Mouse (Mus musculus) C2C12 (cell line): ENCODE measurements at regions not wholly inside any gene's neighbourhood (a gene's known extent, or its start where the extent isn't known, plus 50 kb on each side); places are given as distances from the start of the nearest gene placed in this dataset.

Source experiments
- H3K27me3 ChIP-seq: one replicate; pipeline ENCODE4 v1.6.1; 2011; ENCODE audit not compliant: control insufficient read depth, insufficient read depth, insufficient read length
- H3K36me3 ChIP-seq: one replicate; pipeline ENCODE4 v1.6.1; 2011; ENCODE audit not compliant: control insufficient read depth, insufficient read depth
- H3K4me3 ChIP-seq: one replicate; pipeline ENCODE4 v1.5.1; 2011; ENCODE audit warnings: mild to moderate bottlenecking, control low read depth; ENCODE audit not compliant: poor library complexity, insufficient read depth, severe bottlenecking
- H3K79me2 ChIP-seq: one replicate; pipeline ENCODE4 v1.6.1; 2011; ENCODE audit not compliant: control insufficient read depth, insufficient read depth
- H3K79me3 ChIP-seq: one replicate; pipeline ENCODE4 v1.6.1; 2011; ENCODE audit warnings: low read depth, control low read depth
- H3ac ChIP-seq: one replicate; pipeline ENCODE3; 2011; ENCODE audit warnings: low read depth; ENCODE audit not compliant: control insufficient read depth, insufficient read length
- CEBPB ChIP-seq: IDR thresholded peaks from one replicate; pipeline ENCODE4 v1.6.1; 2011; ENCODE audit warnings: low read depth, mild to moderate bottlenecking, control low read depth, moderate library complexity
- CTCF ChIP-seq: IDR thresholded peaks from one replicate; pipeline ENCODE4 v1.5.1; 2011; ENCODE audit not compliant: control insufficient read depth, insufficient read depth, insufficient read length
- FOSL1 ChIP-seq: IDR thresholded peaks from one replicate; pipeline ENCODE4 v1.8.0; 2011; ENCODE audit warnings: mild to moderate bottlenecking, low read length; ENCODE audit not compliant: poor library complexity, insufficient read depth, severe bottlenecking
- MAX ChIP-seq: IDR thresholded peaks from one replicate; pipeline ENCODE4 v1.6.1; 2011; ENCODE audit warnings: mild to moderate bottlenecking, control low read depth
- MYOD1 ChIP-seq: IDR thresholded peaks from one replicate; pipeline ENCODE4 v1.6.1; 2011; ENCODE audit warnings: low read depth; ENCODE audit not compliant: control insufficient read depth, insufficient read length
- MYOG ChIP-seq: IDR thresholded peaks from one replicate; pipeline ENCODE4 v1.6.1; 2011; ENCODE audit not compliant: control insufficient read depth, insufficient read length; ENCODE audit errors: extremely low read depth
- USF1 ChIP-seq: IDR thresholded peaks from one replicate; pipeline ENCODE4 v1.6.1; 2011; ENCODE audit warnings: low read depth, mild to moderate bottlenecking, control low read depth, moderate library complexity

DNA sequence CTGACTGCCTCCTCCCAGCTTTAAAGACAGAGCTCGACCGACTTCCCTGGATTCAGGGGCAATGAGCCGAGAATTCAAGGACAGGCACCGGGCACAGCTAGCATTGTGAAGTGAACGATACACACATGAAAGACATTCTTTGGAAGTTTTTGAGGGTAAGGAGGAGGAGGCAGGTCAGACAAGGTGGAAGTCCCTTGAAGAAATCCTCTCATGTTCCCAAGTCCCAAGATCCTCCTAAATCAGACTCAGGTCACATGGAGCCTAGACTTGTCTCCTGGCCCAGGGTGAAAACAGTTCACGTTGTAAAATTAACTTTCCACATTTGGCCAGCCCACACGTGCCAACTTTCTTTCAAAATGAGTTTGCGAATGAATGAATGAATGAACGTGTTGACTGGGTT lies 196.2 kb downstream of the C1d start:
- Histone ChIP-seq H3K36me3 (no peaks in the 10 kb centered on the region), H3ac (no peak overlapping the region), H3K79me3 (no peaks in the 10 kb centered on the region), H3K79me2 (no peaks in the 10 kb centered on the region), H3K4me3 (no peak overlapping the region), H3K27me3 (no peaks in the 10 kb centered on the region)
- TF ChIP-seq CTCF (no peak), FOSL1 (no peak), USF1 (no peak), MYOG (no peak), CEBPB (no peak), MAX (no peak), MYOD1 (no peak)

DNA sequence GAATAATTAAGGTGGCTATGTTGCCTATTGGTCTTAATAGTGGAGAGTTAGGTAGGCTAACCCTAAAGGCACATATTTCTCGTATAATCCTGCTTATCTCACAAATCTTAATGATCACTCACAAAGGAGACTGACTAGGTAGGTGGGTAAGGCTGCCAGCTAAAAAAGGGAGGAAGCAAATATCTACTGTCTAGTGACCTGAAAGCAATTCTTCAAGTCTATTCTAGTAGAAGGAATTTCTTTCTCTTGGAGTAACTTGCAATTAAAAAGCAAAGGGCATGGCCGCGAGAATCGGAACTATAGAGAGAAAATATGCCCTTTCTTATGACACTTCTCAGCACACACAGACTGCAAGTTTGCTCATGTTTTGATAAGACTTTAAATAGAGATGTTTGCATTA lies 201.6 kb downstream of the C1d start:
- TF ChIP-seq FOSL1 = no peak
- TF ChIP-seq USF1 = no peak
- no peak for TF ChIP-seq CTCF
- Histone ChIP-seq H3K79me3 (no peaks in the 10 kb centered on the region), H3K4me3 (no peak overlapping the region), H3K27me3 (no peaks in the 10 kb centered on the region), H3K36me3 (no peaks in the 10 kb centered on the region), H3ac (no peak overlapping the region), H3K79me2 (no peaks in the 10 kb centered on the region)

DNA sequence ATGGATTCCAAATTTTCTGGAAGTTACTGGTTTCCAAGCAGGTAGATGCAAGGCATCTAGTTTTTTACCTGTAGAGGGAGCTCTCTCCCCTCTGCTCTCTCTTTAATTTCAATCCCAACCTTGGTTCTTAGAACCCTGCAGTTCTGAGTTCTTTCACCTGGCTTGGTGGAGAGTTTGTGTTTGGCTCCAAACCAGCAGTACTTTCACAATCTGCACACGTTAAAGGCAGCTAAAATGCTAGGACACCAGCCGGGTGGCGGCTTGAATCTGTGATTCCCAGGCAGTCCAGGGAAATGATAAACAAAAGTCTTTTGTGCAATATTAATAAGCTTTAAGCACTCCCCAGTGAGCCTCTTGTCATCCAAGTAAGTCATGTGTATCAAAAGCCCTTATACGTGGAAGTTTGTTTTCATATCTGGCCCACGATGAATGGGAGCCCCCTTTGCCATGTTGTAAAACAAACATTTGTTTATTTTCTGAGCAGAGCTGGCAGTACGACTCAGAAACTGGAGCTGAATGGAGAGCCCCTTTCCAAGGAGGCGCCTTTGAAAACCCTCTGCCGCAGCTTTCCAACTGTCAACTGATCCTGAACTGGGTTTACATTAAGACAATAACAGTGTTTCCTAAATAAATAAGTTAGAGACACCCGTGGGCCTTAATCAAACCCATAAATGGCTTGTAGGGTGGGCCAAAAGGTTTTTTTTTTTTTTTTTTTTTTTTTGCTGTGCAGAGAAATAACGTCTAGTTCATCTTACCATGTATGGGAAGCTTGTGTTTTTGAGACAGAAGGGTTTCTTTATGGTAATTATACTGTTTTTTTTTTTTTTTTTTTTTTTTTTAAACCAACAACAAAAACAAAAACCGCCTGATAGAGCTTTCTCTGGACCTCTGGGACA lies 202.9 kb downstream of the C1d start:
- no peaks in the 10 kb centered on the region for H3K27me3 ChIP-seq

DNA sequence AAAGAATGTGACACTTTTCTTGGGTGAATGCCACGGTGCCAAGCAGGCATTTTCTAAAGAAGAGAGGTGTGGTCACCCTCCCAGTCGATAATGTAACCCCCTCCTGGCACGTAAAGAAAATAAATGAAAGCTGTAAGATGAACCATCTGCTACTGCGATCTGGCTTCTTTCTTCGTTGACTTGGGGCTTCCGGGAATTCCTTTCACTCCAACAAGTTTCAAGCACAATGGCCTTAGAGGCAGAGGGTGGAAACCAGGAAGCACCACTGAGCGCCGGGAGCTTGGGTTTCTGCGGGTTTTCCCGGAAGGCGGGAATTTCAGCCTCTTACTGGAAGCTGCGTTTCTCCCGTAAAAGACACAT lies 203.5 kb downstream of the C1d start:
- H3K79me3 ChIP-seq = no peaks in the 10 kb centered on the region
- no peak overlapping the region for H3K4me3 ChIP-seq

More for the DNA sequence above, 202.9 kb downstream of the C1d start:
- Histone ChIP-seq H3ac (no peak overlapping the region), H3K4me3 (no peak overlapping the region), H3K79me3 (no peaks in the 10 kb centered on the region), H3K79me2 (no peaks in the 10 kb centered on the region), H3K36me3 (no peaks in the 10 kb centered on the region)
- TF ChIP-seq FOSL1 (no peak), USF1 (no peak), MYOD1 (no peak), MAX (no peak), CTCF (no peak), MYOG (no peak), CEBPB (no peak)

DNA sequence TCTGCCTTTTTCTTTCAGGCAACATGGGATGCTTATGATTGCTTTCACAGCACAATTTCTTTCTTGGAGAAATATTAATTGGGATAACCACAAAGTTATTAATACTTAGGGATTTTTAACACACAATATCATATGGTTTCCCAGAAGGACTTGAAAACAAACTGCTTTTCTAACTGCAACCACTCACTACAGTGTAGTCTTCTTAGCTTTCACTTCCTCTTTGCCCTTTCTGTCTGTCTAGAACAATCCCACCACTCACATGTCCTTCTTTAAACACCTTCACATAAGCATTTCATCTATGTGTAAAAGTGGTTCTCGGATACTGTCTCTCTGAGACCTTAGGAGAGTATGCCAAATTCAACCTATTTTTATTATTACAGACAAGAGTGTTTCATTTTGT lies 204.3 kb downstream of the C1d start:
- Histone ChIP-seq H3K4me3 (no peak overlapping the region), H3K79me3 (no peaks in the 10 kb centered on the region), H3ac (no peak overlapping the region), H3K79me2 (no peaks in the 10 kb centered on the region), H3K27me3 (no peaks in the 10 kb centered on the region), H3K36me3 (no peaks in the 10 kb centered on the region)
- no peak for TF ChIP-seq MAX
- TF ChIP-seq USF1 = no peak
- TF ChIP-seq CEBPB = no peak
- TF ChIP-seq MYOD1 = no peak
- TF ChIP-seq FOSL1 = no peak
- no peak for TF ChIP-seq CTCF
- no peak for TF ChIP-seq MYOG

More for the DNA sequence above, 203.5 kb downstream of the C1d start:
- no peaks in the 10 kb centered on the region for H3K79me2 ChIP-seq
- no peak overlapping the region for H3ac ChIP-seq
- TF ChIP-seq CEBPB (no peak), MAX (no peak), FOSL1 (no peak), USF1 (no peak), MYOD1 (no peak), CTCF (no peak), MYOG (no peak)
- H3K27me3 ChIP-seq = no peaks in the 10 kb centered on the region
- no peaks in the 10 kb centered on the region for H3K36me3 ChIP-seq
